Mouse (Mus musculus): ENCODE measurements around the gene Spag16. TPM values are rescaled to one million over a fixed set of nuclear protein-coding genes. Genes with fewer than 3 reads are reported as not detected.
A peak's percentile ranks its signal among the peaks of the same experiment; 100 is the strongest.

The Spag16 gene
- total RNA-seq (2014; rRNA removed): 1.5 and 4.0 TPM in 2 replicates
- 2.2 and 3.2 TPM in 2 replicates for polyA plus RNA-seq (2015; fragmentation: Nextera tagmentation; extraction: Ambion mirVana)

DNA sequence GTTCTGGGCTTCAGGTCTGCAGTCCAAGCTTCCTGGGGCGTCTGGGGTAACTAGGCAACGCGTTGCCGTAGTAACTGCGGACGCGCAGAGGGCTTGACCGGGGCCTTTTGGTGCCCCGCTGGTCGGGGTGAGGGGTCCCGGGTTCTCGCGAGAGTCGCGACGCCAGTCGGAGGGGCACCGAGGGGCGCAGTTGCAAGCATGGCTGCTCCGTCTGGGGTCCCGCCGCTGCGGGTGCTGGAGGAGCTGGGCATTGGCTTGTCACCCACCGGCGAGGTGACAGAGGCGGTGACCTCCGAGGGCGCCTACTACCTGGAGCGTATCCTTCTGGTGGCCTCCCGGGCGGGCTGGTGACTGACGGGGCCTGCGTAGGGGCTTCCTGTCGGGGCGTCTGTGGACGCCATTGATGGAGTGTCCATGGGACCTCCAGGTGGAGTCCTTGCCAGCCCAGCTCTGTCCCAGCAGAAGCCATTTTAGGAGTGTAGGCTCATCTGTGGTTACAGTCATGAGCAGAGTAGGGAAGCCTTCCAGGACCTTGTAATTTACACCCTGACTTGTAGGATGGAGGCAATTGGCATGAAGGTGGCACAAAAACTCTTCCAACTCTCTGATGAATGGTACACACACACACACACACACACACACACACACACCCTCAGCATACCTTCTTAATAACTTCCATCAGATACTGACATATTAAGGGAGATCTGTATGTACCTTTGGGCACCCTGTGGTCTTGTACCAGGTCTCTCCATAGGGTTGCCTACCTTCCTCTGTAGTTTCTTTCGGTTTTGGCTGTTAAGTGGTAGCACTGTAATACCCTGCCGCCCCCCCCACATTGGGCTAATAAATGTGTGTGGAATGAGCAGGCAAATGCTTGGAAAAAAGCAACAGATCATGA is at the start of gene Spag16:
TSS of gene Spag16 (plus strand) at position 165 of the 898 bp plus-strand sequence.
- peak within 1 kb of the TSS; percentile 68 for H3K4me2 ChIP-seq (ENCODE audit: low read depth, low read length, poor library complexity, severe bottlenecking)
- peak within 1 kb of the TSS; percentile 44; the same call in 1 of the 2 replicates for H3K9ac ChIP-seq (replicated peaks; ENCODE audit: low read length, poor library complexity, severe bottlenecking)
- H3K4me1 ChIP-seq (ENCODE audit: insufficient read depth, low read length): no peaks in the 10 kb centered on the region
- H3K27me3 ChIP-seq (ENCODE audit: insufficient read depth, low read length): no peaks in the 10 kb centered on the region
- DNase-seq (ENCODE audit: low spot score) (peak; percentile 78), ATAC-seq (ENCODE audit: low FRiP score) (peak; percentile 93)
- H3K4me3 ChIP-seq (ENCODE audit: low read depth, low read length): peak within 1 kb of the TSS; percentile 44
- no peak within 1 kb of the TSS for H3K27ac ChIP-seq (ENCODE audit: low read depth, low read length)
- 6% methylated on average over 38 of the region's 38 CpGs for WGBS
- no peaks in the 10 kb centered on the region for H3K36me3 ChIP-seq (ENCODE audit: insufficient read depth, low read length)
- no peak for TF ChIP-seq CTCF (IDR thresholded peaks at IDR 0.05)
- H3K9me3 ChIP-seq (ENCODE audit: low read length): no peaks in the 10 kb centered on the region

DNA sequence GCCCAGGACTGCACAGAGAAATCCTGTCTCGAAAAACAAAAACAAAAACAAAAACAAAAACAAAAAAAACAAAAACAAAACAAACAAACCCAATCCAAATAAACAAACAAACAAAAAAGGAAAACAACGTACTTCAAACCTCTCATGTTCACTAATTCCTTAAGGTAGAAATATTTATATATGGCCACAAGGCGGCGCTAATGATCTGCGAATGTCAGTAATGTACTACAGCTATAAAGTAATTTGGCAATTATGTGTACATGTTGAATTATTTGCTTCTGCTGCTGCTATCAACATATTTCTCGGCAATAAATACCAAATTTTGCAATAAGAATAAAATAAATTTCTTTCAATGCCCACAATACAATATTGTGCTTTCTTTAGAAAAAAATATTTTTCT is 41.6 kb upstream of the Spag16 start:
- H3K4me2 ChIP-seq (ENCODE audit: low read depth, low read length, poor library complexity, severe bottlenecking): no peak overlapping the region

DNA sequence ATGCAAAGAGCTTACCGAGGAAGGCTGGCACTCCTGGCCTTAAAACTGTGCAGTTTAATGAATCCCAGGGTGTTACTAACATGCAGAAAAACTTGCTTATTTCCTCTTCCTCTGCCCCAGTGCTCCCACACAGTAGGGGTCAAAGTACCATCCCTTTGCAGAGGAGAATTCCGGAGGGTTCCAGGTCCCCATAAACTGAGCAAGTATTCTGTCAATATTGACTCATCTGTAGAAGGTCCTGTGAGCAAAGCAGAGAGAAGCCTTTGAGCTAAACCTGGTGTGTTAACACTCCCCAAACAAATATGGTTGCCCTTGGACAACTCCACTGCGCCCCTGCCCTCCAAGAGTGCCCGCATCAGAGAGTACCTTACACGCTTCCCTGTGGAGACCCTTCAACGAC is 40.1 kb upstream of the Spag16 start:
- no peak for TF ChIP-seq CTCF (IDR thresholded peaks at IDR 0.05)
- no peak overlapping the region for H3K9ac ChIP-seq (replicated peaks; ENCODE audit: low read length, poor library complexity, severe bottlenecking)
- 62% methylated on average over 6 of the region's 6 CpGs for WGBS
- H3K4me3 ChIP-seq (ENCODE audit: low read depth, low read length): no peak overlapping the region
- H3K9me3 ChIP-seq (ENCODE audit: low read length): no peaks in the 10 kb centered on the region
- H3K27ac ChIP-seq (ENCODE audit: low read depth, low read length): no peak overlapping the region
- DNase-seq (ENCODE audit: low spot score) (no peak), ATAC-seq (ENCODE audit: low FRiP score) (no peak)
- no peaks in the 10 kb centered on the region for H3K36me3 ChIP-seq (ENCODE audit: insufficient read depth, low read length)
- no peak overlapping the region for H3K4me2 ChIP-seq (ENCODE audit: low read depth, low read length, poor library complexity, severe bottlenecking)
- no peaks in the 10 kb centered on the region for H3K27me3 ChIP-seq (ENCODE audit: insufficient read depth, low read length)
- H3K4me1 ChIP-seq (ENCODE audit: insufficient read depth, low read length): no peaks in the 10 kb centered on the region; the same call in 1 of the 2 replicates

More for the DNA sequence above, 41.6 kb upstream of the Spag16 start:
- no peak overlapping the region for H3K27ac ChIP-seq (ENCODE audit: low read depth, low read length)
- no peaks in the 10 kb centered on the region for H3K36me3 ChIP-seq (ENCODE audit: insufficient read depth, low read length)
- H3K4me1 ChIP-seq (ENCODE audit: insufficient read depth, low read length): no peaks in the 10 kb centered on the region
- no peak overlapping the region for H3K9ac ChIP-seq (replicated peaks; ENCODE audit: low read length, poor library complexity, severe bottlenecking)
- 4% methylated on average over 6 of the region's 6 CpGs for WGBS
- no peak overlapping the region for H3K4me3 ChIP-seq (ENCODE audit: low read depth, low read length)
- ATAC-seq (ENCODE audit: low FRiP score): no peak
- DNase-seq (ENCODE audit: low spot score): peak; percentile 88
- H3K9me3 ChIP-seq (ENCODE audit: low read length): no peaks in the 10 kb centered on the region
- TF ChIP-seq CTCF (IDR thresholded peaks at IDR 0.05): peak; percentile 87
- no peaks in the 10 kb centered on the region for H3K27me3 ChIP-seq (ENCODE audit: insufficient read depth, low read length)

DNA sequence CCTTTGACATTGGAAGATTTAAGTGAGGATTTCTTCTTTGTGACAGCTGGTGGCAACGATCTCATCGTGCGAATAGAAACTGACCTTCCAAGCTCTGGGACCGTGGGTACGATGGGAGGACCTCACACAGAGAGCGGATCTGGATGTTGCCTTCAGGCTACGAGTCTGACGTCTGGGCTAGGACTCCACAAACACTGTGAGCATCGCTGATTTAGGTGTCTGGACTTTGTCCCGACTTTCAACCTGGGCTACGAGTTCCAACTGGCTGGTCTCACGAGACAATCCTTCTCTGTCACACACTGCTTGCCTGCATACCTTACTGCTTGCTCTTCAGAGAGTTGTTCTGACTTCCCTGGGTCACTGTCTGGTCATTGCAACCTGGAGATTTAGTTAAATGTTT is 39.4 kb upstream of the Spag16 start:
- WGBS: 81% methylated on average over 12 of the region's 12 CpGs

DNA sequence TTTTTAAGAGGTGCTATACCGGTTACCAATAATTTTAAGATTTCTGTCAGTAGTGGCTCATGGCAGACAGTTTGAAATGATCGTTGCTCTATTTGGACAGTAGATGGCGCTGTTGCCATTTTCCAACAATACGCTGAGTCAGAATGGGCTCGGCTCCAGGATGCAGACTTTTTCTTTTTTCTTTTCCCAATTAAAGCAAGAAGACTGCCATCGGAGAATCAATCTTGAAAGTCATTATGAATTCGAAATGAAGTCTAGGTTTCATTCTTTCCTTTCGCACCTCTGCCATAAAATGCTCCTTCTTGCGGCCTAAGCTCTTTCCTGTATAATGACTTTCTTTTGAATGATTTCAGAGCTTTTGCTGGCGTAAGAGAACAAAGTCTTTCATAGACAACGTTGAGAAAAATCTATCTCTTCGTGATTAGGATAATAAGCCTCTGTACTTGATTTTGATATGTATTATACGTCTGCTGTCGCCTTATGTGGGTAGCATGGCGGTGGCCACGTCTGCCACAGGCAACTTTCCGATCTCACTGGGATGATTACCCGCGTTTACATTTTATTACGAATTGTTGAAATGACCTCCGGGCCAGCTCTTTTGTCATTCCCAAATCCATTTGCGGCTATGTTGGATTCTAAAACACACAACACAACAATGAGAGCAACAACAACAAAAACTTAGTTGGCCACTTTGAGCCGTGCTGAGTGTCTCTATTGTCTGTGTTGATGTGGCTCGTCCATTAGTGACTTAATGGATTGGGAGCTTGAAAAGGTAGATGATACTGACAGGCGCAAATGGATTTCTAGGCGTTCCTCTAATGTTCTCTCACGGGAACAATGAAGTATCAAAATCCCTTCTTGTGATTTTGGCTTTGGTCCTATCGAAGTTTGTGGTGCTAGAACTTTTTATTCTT is 36.2 kb upstream of the Spag16 start:
- TF ChIP-seq CTCF (IDR thresholded peaks at IDR 0.05): peak; percentile 92
- H3K27me3 ChIP-seq (ENCODE audit: insufficient read depth, low read length): no peaks in the 10 kb centered on the region
- H3K9ac ChIP-seq (replicated peaks; ENCODE audit: low read length, poor library complexity, severe bottlenecking): peak overlapping the region; percentile 29; the same call in 1 of the 2 replicates
- peak overlapping the region; percentile 33 for H3K4me3 ChIP-seq (ENCODE audit: low read depth, low read length)
- H3K4me2 ChIP-seq (ENCODE audit: low read depth, low read length, poor library complexity, severe bottlenecking): peak overlapping the region; percentile 52
- H3K36me3 ChIP-seq (ENCODE audit: insufficient read depth, low read length): no peaks in the 10 kb centered on the region
- H3K4me1 ChIP-seq (ENCODE audit: insufficient read depth, low read length): no peaks in the 10 kb centered on the region; the same call in 1 of the 2 replicates
- DNase-seq (ENCODE audit: low spot score) (peak; percentile 91), ATAC-seq (ENCODE audit: low FRiP score) (no peak)
- H3K9me3 ChIP-seq (ENCODE audit: low read length): no peaks in the 10 kb centered on the region
- H3K27ac ChIP-seq (ENCODE audit: low read depth, low read length): no peak overlapping the region; the same call in 1 of the 2 replicates
- WGBS: 24% methylated on average over 28 of the region's 28 CpGs

More for the DNA sequence above, 39.4 kb upstream of the Spag16 start:
- no peaks in the 10 kb centered on the region; the same call in 1 of the 2 replicates for H3K4me1 ChIP-seq (ENCODE audit: insufficient read depth, low read length)
- H3K36me3 ChIP-seq (ENCODE audit: insufficient read depth, low read length): no peaks in the 10 kb centered on the region
- no peaks in the 10 kb centered on the region for H3K9me3 ChIP-seq (ENCODE audit: low read length)
- H3K27me3 ChIP-seq (ENCODE audit: insufficient read depth, low read length): no peaks in the 10 kb centered on the region
- no peak for DNase-seq (ENCODE audit: low spot score)
- H3K27ac ChIP-seq (ENCODE audit: low read depth, low read length): no peak overlapping the region
- H3K4me3 ChIP-seq (ENCODE audit: low read depth, low read length): no peak overlapping the region
- ATAC-seq (ENCODE audit: low FRiP score): no peak
- TF ChIP-seq CTCF (IDR thresholded peaks at IDR 0.05): no peak
- H3K4me2 ChIP-seq (ENCODE audit: low read depth, low read length, poor library complexity, severe bottlenecking): no peak overlapping the region
- no peak overlapping the region for H3K9ac ChIP-seq (replicated peaks; ENCODE audit: low read length, poor library complexity, severe bottlenecking)

Measured in midbrain, postnatal 0 days (tissue).